Mouse (Mus musculus): ENCODE measurements around the gene Rnf207. TPM values are rescaled to one million over a fixed set of nuclear protein-coding genes. Genes with fewer than 3 reads are reported as not detected.

Rnf207 gene
- polyA plus RNA-seq, 1 experiment from 2014 or later, result not detected

DNA sequence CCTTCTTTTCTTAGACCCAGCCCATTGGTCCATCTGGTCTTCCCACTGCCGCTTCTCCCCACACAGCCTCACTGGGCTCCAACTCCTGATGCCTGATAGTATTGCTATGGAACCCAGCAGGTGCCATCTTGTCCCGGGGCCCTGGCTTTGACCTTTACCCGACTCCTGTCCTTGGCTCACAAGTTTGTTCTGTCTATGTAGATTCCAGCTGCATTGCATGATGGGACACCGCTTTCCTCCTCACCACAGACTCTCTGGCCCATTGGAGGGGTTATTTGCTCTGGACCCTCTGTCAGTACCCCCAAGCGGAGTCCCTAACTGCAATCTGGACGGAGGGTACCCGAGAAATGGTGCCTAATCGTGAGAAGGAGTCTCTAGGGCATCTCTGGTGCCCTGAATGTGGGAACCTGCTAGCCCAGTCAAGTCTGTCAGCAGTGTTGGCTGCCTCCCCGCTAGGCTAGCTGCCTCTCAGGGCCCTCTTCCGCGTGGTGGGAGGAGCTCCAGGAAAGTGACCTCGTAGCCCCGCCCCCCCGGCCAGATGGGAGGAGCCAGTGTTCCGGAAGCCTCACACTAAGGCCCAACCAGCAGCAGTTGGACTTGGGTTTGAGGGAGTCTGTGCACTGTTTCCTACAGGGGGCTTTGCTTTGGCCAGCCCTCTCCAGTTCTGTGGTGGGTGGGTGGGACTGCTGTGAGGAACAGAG is 21.9 kb upstream of the Rnf207 start:
- no peaks in the 10 kb centered on the region for H3K79me2 ChIP-seq (ENCODE audit: inconsistent target)
- no peaks in the 10 kb centered on the region for H3K36me3 ChIP-seq (ENCODE audit: inconsistent target)
- no peak overlapping the region for H3K27ac ChIP-seq
- 47% methylated on average over 15 of the region's 15 CpGs for WGBS (ENCODE audit: missing documents)
- H3K4me3 ChIP-seq (ENCODE audit: inconsistent target), result no peak overlapping the region

GRCm38 (mm10) chr4:152339293-152339790 is 20.5 kb upstream of the Rnf207 start:
- H3K79me2 ChIP-seq (ENCODE audit: inconsistent target), result no peaks in the 10 kb centered on the region
- no peak overlapping the region for H3K27ac ChIP-seq
- 9% methylated on average over 20 of the region's 26 CpGs for WGBS (ENCODE audit: missing documents)
- no peak overlapping the region for H3K4me3 ChIP-seq (ENCODE audit: inconsistent target)
- H3K36me3 ChIP-seq (ENCODE audit: inconsistent target), result 0 out of 2 replicates have a peak, but pooled peaks cover 6% of the 10 kb centered on the region

DNA sequence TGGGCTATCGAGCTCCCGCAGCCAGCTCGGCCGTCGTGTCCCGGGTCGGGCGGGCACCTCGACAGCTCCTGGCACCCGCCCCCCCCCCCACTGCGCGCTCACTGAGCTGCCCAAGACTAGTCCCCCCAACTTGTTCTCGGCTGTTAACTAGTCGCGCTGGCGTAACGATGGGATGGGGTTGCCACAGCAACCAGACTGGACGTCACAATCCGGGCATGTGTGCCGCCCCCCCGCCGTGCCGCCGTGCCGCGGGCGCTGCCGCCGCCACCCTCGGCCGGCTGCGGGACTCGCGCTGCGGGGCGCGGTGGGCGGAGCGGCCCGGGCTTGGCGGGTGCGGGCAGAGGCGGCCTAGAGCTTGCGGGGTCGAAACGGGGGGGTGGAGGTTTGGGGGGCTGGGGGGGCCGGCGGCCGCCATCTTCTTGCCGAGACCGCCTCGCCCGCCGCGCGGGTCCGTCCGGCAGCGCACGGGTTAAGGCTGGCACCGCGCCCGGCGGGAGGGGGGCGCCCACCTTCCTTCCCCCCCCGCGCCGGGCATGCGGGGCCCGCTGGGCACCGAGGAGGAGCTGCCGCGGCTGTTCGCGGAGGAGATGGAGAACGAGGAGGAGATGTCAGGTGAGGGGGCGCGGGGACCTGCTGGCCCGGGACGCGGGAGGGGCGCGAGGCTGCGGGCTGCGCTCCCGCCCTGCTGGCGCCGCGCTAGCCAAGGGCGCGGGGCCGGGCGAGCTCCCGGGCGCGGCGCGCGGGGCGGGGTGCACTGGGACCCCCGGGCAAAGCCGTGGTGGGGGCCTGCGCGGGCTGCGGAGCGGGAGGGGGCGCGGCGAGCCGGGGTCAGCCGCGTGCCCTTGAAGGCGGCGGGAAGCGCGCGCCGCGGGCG is 19.9 kb upstream of the Rnf207 start, which contains the start of gene Chd5:
TSS of gene Chd5 (plus strand) at position 233 of the 874 bp plus-strand sequence.
- WGBS (ENCODE audit: missing documents), result 2% methylated on average over 92 of the region's 120 CpGs
- Histone ChIP-seq H3K27ac (no peak within 1 kb of the TSS), H3K36me3 (ENCODE audit: inconsistent target) (0 out of 2 replicates have a peak, but pooled peaks cover 13% of the 10 kb centered on the region), H3K79me2 (ENCODE audit: inconsistent target) (no peaks in the 10 kb centered on the region), H3K4me3 (ENCODE audit: inconsistent target) (no peak within 1 kb of the TSS)

- Histone ChIP-seq H3K79me2 (ENCODE audit: inconsistent target) (no peaks in the 10 kb centered on the region), H3K4me3 (ENCODE audit: inconsistent target) (no peak overlapping the region), H3K36me3 (ENCODE audit: inconsistent target) (peaks cover 18% of the 10 kb centered on the region; the same call in 1 of the 2 replicates), H3K27ac (no peak overlapping the region)
- WGBS (ENCODE audit: missing documents), result 57% methylated on average over 5 of the region's 6 CpGs
Measured at GRCm38 (mm10) chr4:152337772-152338171, 19.0 kb upstream of the Rnf207 start.

DNA sequence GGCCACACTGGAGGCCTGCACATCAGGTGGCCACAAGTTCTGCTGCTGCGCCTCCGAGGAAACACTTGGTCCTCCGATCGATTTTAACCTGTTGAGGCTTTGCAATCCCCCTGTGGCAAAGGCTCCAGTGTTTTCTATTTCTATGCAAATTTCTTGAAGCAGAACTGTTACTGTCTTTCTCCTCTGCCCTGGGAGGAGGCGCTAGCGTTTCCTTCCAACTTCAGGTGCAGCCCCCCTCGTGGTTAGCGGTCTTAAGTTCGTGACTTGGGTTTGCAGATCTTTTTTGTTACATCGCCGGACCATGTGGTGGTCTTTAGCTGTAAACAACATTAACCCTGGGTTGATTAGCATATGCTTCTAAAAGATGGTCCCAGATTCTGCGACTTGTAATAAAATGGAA is 14.8 kb upstream of the Rnf207 start:
- WGBS (ENCODE audit: missing documents), result 95% methylated on average over 8 of the region's 12 CpGs
- H3K36me3 ChIP-seq (ENCODE audit: inconsistent target), result peaks cover 58% of the 10 kb centered on the region; the same call in 1 of the 2 replicates
- H3K4me3 ChIP-seq (ENCODE audit: inconsistent target), result no peak overlapping the region

DNA sequence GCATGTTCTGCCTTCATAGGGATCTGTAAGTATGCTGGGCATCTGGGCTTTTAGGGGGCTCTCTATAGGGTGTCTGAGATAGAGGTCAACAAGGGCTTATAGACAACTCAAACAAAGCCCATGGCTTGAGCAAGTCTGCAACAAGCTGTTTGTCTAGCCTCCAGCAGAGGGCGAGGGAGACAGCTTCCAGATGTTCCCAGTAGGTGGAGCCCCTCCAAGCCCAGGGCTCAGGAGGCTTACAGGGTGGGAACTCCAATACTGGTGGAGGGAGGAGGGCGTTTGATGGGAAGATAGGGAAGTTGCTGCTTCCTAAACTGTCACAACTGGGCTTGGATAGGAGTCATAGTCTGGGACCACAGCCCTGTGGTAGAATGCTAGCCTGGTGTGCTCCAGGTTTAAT is 14.2 kb upstream of the Rnf207 start:
- Histone ChIP-seq H3K4me3 (ENCODE audit: inconsistent target) (no peak overlapping the region), H3K79me2 (ENCODE audit: inconsistent target) (peaks cover 30% of the 10 kb centered on the region), H3K36me3 (ENCODE audit: inconsistent target) (peaks cover 59% of the 10 kb centered on the region; the same call in 1 of the 2 replicates), H3K27ac (no peak overlapping the region)
- WGBS (ENCODE audit: missing documents), result 13% methylated on average over 2 of the region's 2 CpGs

More for the DNA sequence above, 14.8 kb upstream of the Rnf207 start:
- Histone ChIP-seq H3K79me2 (ENCODE audit: inconsistent target) (peaks cover 24% of the 10 kb centered on the region), H3K27ac (no peak overlapping the region)

GRCm38 (mm10) chr4:152328691-152329090 is 9.9 kb upstream of the Rnf207 start:
- H3K4me3 ChIP-seq (ENCODE audit: inconsistent target), result no peak overlapping the region
- WGBS (ENCODE audit: missing documents), result 66% methylated on average over 6 of the region's 6 CpGs
- peaks cover 51% of the 10 kb centered on the region for H3K79me2 ChIP-seq (ENCODE audit: inconsistent target)
- no peak overlapping the region for H3K27ac ChIP-seq
- H3K36me3 ChIP-seq (ENCODE audit: inconsistent target), result peaks cover 46% of the 10 kb centered on the region; the same call in 1 of the 2 replicates

DNA sequence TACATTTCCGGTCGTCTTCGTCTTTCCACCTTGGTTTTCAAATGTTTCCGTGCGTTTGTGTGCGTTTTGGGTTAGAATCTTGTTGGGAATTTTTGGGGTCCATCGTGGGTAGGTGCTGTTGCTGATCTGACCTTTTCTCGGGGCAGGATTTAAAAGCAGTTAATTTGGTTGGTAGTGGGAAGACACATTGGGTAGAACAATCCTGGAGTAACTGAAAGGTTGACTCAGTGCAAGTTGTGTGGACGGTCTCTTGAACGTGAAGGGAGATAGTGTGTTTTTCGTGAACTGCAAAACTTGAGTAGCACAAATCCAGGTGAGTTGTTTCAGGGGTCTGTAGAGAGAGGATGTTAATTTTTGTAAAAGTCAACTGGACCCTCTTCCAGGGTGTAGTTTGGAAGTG is 7.8 kb upstream of the Rnf207 start:
- Histone ChIP-seq H3K4me3 (ENCODE audit: inconsistent target) (peak overlapping the region; percentile 81), H3K36me3 (ENCODE audit: inconsistent target) (peaks cover 30% of the 10 kb centered on the region; the same call in 1 of the 2 replicates), H3K27ac (peak overlapping the region; percentile 12; the same call in 1 of the 2 replicates), H3K79me2 (ENCODE audit: inconsistent target) (peaks cover 51% of the 10 kb centered on the region)
- 3% methylated on average over 11 of the region's 11 CpGs for WGBS (ENCODE audit: missing documents)

DNA sequence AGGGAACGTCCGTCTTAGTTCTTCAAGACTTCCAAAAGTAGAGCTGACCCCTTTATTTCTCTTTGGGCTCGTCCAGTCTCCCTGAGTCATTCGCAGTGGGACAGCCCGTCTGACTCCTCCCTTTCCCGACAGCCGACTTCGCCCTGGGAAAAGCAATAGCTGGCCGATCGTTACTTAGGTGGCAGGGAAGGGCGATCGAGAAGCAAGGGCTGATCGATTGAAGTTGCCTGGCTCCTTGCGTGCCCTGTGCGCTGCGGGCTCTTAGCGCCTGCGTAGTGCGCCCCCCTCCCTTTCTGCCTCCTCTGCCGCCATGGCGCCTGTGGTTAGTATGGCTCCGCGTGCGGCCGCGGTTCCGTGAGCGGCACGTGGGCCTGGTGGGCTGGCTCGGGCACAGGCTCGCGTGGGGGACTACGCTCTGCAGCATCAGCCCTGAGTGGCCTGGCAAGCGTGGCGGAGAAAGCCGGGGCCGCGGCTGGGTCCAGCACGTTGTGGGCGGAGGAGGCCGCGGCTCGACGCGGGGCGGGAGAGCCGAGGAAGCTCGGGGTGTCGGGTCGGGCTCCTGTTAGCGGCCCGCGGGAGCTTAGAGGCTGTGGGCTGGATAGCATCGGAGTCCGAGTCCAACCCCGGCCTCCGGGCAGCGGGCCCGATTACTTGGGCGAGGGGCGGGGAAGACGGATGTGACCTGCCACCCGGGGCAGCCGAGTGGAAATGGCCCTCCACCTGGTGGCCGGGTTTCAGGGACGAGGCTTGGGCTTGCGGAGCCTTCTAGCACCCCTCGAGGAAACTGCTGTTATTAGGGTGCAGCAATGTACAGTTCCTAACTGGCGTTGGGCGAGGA is 7.0 kb upstream of the Rnf207 start, which contains the start of gene Rpl22:
TSS of gene Rpl22 (plus strand) at position 169 of the 838 bp plus-strand sequence.
- Histone ChIP-seq H3K27ac (peak within 1 kb of the TSS; percentile 65), H3K36me3 (ENCODE audit: inconsistent target) (peaks cover 23% of the 10 kb centered on the region; the same call in 1 of the 2 replicates), H3K4me3 (ENCODE audit: inconsistent target) (peak within 1 kb of the TSS; percentile 81), H3K79me2 (ENCODE audit: inconsistent target) (peaks cover 49% of the 10 kb centered on the region)
- WGBS (ENCODE audit: missing documents), result 1% methylated on average over 66 of the region's 70 CpGs

DNA sequence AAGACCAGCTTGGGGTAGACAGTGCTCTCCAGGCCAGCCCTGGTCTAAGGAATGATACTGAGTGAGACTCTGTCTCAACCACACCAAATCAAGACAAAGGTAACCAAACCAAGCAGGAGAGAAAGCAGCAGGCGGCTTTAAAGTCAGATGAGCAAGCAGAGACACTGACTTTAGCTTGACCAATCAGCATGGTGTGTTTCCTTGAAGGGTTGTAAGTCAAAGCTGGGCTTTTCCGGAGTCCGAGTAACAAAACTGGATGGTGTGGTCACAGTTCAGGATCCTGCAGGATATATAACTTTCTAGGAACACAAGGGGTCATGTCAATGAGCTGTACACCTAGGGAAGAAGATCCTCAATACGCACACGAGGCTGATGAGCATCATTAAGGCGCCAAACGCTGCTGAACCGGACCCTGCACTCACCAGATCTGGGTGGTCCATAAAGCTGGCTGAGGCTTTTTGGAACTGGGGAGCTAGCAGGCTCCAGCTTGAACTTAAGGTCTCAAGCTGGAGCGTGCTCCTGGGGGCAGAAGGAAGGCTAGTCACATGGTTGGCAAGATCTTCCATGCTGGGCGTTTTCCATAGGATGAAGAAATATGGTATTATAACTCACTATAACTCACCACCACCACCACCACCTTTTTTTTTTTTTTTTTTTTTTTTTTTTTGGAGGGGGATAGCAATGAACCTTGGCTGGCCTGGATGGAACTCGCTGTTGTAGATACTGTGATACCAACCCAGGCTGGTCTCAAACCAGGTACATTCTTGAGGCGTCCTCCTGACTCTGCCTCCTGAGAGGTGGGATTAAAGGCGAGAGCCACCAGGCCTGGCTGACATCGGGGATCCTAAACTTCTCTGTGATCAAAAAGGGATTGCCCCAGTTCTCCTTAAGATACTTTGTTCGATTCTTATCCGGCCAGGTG is 6.1 kb upstream of the Rnf207 start:
- peaks cover 14% of the 10 kb centered on the region; the same call in 1 of the 2 replicates for H3K36me3 ChIP-seq (ENCODE audit: inconsistent target)
- 50% methylated on average over 14 of the region's 16 CpGs for WGBS (ENCODE audit: missing documents)
- peak overlapping the region; percentile 81 for H3K4me3 ChIP-seq (ENCODE audit: inconsistent target)
- peak overlapping the region; percentile 65 for H3K27ac ChIP-seq
- peaks cover 40% of the 10 kb centered on the region for H3K79me2 ChIP-seq (ENCODE audit: inconsistent target)

GRCm38 (mm10) chr4:152321464-152321863 is 2.7 kb upstream of the Rnf207 start:
- Histone ChIP-seq H3K36me3 (ENCODE audit: inconsistent target) (no peaks in the 10 kb centered on the region), H3K4me3 (ENCODE audit: inconsistent target) (no peak overlapping the region), H3K79me2 (ENCODE audit: inconsistent target) (peaks cover 6% of the 10 kb centered on the region), H3K27ac (no peak overlapping the region)
- WGBS (ENCODE audit: missing documents), result 81% methylated on average over 5 of the region's 5 CpGs

DNA sequence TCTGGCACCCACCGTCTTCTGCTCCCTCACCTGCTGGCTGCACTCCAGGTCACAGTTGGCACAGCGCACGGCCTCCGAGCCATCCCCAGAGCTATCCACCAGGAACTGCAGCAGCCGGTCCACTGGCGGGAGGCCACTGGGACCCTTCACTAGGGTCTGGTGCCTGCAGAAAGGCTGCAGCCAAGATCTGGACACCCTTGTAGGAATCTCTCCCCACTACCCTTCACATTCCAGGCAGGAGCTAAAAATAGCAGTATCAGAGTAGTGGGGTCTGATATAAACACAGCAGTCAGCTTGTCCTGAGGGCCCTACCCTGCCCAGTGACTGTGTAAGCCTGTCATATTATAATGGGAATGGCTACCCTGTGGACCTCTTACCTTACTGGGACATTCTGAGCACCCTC is 1.2 kb downstream of the Rnf207 start:
- Histone ChIP-seq H3K79me2 (ENCODE audit: inconsistent target) (no peaks in the 10 kb centered on the region), H3K36me3 (ENCODE audit: inconsistent target) (no peaks in the 10 kb centered on the region), H3K4me3 (ENCODE audit: inconsistent target) (no peak overlapping the region), H3K27ac (no peak overlapping the region)
- 97% methylated on average over 3 of the region's 6 CpGs for WGBS (ENCODE audit: missing documents)
